Mouse (Mus musculus): ENCODE measurements around the gene Phf7.
A peak's percentile ranks its signal among the peaks of the same experiment; 100 is the strongest.

Phf7 gene

DNA sequence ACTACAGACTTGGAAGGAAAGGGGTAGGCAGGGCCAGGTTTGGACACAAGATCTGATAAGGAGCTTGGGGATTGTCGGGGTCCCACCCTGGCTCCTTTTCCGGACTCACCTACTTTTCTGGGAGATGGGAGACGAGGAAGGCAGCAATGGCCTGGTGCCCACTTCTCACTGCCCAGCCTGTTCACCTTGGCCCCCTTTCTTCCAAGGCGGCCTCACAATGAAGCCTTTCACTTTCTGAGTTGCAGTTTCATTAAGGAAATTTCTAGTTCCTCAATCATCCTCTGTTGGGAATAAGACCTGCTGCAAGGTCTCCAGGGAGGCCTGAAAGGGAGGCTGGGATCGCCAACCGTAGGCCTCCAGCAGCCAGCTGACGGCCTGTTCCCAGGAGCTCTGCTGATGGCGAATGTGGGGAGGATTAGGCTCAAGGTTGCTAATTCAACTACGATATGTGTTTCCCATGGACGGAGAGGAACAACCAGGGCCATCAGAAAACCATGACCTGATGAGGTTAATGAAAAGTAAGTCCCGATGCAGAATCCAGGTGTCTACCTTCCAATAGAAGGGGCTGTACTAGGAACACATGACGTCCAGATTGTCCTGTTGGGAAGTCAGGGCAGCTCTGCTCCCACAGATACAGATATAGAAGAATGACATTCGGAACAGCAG lies 18.6 kb downstream of the Phf7 start:
- no peak for DNase-seq (ENCODE audit: low spot score in 2 of 2)

DNA sequence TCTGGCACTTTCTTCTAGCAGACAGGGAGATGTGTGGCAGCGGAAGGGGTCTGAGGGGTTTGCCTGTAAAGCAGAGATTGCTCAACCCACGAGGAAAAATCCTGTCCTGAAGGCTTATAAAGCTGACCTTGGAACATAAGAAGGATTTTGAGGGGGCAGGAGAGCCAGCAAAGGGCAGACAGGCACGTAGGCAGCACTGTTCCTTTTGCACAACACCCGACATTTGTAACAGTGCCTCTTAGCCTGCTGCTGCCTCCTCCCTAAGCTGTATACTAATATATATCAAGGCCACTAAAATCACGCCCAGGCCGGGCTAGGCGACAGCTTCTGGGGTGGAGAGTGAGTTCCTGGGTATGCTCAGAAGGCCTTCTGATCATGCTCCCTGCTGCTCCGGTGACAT lies 20.7 kb downstream of the Phf7 start:
- DNase-seq (ENCODE audit: low spot score in 2 of 2) = no peak

DNA sequence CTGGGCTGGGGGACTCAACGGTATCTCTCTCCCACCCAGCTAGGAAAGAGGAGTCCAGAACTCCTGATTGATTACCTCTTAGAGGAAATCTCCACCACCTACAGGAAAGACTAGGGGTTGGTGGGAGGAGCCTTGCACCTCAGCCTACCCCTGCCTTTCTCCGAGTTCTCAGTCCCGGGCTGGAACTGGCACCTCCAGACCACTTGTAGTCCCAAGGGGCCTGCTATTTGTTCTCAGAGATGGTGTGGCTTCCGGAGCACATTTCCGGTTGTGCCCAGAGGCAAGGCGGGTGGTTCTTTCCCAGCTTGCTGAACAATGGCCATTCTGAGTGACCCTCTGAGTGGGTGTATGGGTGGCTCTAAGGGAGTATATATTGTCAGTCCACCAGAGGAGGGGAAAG lies 22.9 kb downstream of the Phf7 start:
- no peak for DNase-seq (ENCODE audit: low spot score in 2 of 2)

DNA sequence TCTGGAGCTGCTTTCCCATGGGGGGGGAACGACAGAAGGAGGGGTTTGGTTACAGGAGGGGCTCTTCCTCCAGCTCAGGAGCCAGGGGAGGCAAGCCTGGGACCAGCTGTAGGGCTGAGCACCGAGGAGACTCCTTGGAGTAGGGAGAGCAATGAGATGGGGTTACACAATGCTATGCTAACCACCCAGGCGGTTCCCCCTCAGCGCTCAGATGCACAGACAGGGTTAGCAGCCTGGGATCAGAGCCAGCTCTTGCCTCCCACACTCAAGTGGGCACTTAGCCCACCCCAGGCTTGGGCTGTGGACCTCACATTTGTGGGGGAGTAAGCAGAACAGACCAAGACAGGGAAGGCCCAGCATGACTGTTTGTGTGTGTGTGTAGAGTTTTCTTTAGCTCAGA lies 24.1 kb downstream of the Phf7 start:
- DNase-seq (ENCODE audit: low spot score in 2 of 2) = no peak

DNA sequence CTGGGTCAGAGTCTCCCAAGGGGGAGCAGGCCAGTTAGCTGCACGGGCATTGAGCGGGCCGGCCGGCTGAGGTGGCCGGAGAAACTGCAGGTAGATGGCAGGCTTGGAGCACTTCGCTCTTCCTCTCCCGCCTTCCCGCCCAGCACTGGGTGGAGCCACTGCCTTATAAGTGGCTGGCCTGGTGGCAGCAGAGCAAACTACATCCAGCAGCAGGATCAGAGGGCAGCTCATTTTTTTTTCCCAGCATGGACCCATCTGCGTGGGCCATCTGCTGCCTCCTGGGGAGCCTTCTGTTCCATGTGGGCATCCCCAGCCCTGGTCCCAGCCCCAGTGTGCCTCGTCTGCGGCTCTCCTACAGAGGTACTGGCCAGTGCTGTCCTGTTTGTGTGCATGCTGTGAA lies 33.5 kb downstream of the Phf7 start, which contains the start of gene Sema3g:
Gene Sema3g, plus strand, starts transcription at position 195 of the 400 bp plus-strand sequence.
- peak; percentile 62 to 80 for DNase-seq (ENCODE audit: low spot score in 2 of 2)

DNA sequence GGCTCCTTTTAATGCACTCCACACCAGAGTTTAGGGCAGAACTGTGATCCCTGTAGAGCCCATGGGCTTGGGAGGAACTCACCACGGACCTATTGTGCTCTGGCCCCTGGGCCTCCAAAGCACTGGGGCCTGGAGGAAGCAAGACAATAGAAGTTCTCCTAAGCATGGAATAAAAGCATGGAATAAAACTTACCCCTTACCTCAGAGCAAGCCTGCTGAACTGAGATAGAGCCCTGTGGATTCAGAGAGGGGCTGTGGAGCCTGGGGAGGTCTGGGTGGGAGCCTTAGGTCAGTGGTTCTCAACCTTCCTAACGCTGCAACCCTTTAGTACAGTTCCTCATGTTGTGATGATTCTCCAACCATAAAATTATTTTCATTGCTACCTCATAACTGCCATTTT lies 34.3 kb downstream of the Phf7 start, which contains the start of gene Nisch:
Gene Nisch, minus strand, starts transcription at position 101 of the 400 bp plus-strand sequence.
- DNase-seq (ENCODE audit: low spot score in 2 of 2) = no peak

DNA sequence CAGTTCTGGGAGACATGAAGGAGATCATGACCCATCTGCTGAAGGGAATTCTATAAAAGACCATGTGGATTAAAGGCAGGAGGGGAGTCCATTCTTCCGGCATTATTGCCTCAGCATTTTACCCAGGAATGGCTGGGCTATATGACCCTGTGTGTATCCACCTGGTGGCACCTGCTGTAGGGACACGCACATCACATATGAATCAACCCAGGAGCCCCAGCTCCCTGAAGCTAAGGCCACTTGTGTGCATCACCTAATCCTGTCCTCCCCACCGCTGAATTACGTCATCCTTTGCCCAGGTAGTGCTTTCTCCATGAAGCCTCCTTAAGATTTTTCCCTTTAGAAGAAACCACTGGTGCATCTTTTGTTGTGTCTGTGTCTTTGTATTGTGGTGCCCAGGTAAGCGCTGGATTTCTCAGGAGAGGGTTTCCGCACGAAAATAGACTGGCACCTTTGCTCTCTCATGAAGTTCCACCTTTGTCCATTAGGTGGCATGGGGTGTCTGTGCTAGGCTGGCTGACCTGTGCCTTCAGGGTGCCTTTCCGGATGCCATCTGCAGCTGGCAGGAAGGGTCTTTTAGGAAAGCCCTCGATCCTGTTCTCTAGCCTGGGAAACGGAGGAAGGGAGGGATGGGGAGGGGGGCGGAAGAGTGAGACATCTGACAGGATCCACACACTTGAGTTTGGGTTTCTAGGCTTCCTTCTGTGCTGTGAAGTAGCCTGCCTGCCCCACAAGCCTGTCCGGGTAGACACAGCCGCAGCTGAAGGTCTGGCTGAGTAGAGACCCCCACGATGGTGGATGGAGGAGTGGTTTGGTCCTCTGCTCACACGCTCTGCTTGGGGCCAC lies 35.7 kb downstream of the Phf7 start:
- DNase-seq (ENCODE audit: low spot score in 2 of 2) = peak; percentile 68 to 85

DNA sequence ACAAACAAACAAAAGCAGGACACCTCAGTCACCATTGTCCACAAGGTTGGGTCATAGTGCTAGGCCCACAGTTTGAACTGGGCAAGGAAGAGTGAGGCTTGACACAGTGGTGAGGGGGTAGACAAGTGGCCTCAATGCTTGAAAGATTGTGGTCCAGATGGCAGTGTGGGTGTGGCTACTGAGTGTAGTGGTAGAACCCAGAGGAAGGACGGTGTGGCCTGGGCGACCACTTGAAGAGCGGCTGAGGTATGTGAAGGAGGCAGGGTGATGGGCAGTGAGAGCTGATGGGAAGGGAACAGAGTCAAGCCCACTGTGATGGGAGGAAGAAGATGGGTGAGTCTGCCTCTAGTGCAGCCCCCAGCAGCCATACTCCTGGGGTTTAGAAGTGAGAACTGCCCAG lies 36.4 kb downstream of the Phf7 start:
- no peak for DNase-seq (ENCODE audit: low spot score in 2 of 2)

DNA sequence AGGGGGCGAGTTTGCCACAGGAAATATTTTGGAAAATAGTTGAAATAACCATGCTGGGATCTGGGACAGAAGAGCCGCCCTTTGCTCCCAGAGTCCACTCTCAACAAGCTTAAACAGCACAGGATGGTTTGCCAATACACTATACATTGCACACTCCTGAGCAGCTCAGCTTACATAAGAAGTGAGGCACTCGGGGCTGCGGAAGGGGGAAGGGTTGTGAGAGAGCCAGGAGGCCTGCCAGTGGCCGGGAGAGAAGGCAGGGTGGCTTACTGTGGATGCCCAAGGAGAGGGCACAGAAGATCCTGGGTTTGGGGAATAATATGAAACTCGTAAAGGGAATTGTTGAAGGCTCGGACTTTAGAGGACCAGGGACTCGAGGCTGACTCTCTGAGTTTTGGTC lies 37.2 kb downstream of the Phf7 start:
- no peak for DNase-seq (ENCODE audit: low spot score in 2 of 2)

DNA sequence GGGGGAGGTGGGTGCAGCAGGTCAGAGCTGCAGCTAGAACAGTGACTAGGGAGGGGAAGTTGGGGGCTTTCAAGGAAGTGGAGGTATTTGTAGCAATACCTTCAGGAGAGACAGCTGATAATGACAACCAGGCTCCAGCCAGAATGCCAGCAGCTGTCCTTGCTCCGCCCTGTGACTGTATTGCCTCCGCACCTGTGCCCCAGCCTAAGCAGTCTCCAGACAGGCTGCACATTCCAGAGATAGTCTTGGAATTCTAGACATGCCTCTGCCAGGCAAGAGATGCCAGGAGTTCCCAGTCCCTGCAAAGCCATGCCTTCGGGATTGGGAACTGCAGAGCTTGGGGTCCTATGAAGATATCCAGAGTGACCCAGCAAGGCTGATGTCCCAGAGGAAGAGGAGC lies 38.6 kb downstream of the Phf7 start:
- DNase-seq (ENCODE audit: low spot score in 2 of 2) = no peak

DNA sequence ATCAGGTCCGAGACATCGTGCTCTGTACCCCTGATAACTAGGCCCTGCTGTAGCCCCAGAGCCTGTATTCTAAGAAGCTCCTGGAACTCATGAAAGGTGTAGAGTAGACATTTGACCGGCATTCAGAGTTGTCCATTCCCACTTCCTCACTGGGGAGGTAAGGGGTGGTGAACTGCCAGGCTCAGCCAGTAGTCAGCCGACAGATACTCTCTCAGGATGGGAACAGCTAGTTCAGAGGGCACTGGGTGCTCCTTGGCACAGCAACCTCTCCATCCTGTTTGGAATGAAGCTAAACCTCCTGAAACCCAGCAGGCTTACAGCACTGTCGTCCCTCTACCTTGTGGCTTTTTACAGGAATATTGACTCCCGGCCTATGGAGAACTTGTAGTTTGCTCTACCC lies 39.3 kb downstream of the Phf7 start:
- no peak for DNase-seq (ENCODE audit: low spot score in 2 of 2)

DNA sequence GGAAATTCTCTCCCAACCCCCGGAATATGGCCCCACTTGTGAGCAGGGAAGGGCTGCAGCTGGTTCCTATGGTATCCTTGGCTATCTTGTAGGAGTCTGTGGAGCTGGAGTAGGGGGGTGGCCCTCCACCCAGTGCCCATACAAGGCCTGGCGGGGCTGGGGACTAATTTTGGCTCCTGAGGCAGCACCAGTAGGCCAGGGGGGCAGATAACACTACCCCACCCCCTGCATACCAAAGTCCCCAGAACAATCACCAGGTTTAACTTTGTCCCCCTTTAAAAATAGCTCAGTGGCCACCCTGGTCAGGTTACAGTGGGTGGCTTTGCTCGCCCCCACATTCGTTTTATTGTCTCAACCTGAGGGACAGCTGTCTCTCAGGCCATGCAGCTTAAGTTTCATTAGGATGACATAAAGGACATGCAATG lies 42.0 kb downstream of the Phf7 start:
- DNase-seq (ENCODE audit: low spot score in 2 of 2) = no peak

DNA sequence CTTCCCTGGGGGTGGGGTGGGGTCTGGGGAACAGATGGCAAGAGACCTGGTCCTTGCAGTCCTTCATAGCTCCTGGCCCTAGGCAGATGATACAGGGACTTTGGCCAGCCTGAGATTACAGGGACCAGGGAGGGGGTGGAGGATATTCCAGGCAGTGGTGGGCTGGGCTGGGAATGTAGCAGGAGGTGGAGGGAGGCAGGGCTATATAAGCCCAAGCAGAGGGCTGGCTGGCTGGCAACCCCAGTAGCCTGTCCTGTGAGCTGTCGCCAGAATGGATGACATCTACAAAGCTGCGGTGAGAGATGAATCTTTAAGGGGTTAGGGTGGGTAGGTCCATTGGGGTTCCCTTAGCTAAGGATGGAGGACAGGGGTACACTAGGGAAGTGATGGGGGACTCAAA lies 43.0 kb downstream of the Phf7 start, which contains the start of gene Tnnc1:
Gene Tnnc1, plus strand, starts transcription at position 229 of the 400 bp plus-strand sequence.
- no peak for DNase-seq (ENCODE audit: low spot score in 2 of 2)

DNA sequence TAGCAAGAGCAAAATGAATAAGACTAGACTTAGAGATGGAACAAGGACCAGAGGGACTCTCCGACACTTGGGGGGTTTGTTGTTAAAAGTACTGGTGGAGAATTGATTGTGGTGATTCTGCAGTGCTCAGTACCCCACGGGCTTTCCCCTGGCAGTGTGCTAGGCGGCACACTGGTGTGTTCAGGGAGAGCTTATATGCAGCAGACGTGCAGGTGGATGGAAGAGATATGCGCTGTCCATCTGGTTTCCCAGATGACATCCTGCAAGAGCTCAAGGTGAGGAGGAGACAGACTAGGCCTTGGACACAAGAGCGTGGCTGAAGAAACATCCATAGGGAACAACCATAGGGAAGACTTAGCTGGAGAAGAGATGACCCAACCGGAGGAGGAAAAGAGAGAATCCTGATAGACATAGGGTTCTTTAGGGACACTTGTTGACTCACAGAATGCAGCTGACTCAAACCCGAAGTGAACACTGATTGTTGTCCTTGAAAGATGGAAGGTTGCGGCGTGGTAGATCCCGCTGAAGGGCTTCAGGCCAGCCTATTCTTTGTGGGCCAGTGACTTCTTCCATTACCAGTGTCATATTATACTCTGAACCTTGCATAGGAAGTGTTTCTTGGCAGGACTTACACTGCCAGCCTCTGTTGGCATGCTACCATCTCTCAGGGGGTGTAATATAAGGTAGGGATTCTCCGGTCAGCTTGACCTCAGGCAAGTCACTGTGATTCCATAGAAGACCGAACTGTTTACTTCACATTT lies 43.9 kb downstream of the Phf7 start:
- no peak for DNase-seq (ENCODE audit: low spot score in 2 of 2)

DNA sequence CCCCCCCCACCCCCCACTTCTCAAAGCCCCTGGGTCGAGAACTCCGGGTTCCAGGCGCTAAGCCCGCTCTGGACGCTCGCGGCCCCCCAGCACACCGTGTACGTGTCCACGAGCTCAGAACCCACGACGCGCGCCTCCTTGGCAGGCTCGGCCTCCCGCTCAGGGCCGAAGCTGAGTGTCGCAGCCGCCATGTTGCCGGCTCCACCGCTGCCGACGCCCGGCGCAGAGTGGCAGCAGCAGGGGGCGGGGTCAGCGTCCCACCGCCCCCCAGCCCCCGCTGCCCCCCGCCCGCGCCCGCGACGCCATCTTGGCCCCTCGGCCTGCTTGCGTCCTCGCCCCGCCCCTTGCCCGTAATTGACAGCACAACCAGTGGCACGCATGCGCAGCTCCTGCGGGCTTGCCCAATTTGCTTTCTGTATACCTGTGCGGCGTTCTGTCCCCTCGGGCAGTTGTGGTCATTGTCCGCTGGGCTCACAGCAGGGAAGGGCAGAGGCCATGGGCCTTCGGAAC lies 44.6 kb downstream of the Phf7 start:
- peak; percentile 95 to 99 for DNase-seq (ENCODE audit: low spot score in 2 of 2)

DNA sequence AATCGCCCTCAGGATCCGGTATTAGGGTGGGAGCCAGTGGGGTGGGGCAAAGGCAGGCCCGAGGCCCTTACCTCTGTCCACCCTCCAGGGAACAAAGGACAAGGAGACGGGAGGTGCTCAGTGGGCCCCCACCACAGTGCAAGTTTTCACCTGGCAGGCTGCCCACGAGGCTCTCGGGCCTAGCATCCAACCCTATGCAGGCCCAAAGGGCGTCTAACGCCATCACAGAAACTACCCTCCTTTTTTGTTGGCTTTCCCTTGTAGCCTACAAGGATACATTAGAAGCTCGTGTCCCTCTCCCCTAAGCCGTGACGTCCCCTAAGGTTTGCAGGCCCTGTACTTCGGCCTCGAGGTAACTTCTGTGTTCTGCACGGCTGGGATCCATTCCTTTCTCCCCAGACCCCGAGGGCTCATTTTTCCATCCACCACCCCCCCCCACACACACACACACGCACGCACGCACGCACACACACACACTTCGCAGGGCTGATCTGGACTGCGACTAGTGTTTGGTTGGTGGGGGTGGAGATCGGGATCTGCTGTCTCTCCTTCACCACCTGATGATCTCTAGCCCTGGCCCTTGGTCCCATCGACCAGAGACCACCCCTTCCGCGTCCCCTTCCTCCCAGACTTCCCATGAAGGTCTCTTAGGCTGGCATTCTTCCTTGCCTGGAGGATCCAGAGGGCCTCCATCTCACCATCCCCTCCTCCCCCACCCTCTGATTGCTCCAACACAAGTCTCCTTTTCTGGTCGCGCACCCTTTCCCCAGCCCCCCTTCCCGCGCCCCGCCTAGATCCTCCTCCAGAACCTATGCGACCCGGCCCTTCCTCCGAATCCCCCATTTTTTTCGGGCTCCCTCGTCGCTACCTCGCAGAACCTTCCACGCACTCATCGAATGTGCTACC lies 45.3 kb downstream of the Phf7 start:
- DNase-seq (ENCODE audit: low spot score in 2 of 2) = no peak

DNA sequence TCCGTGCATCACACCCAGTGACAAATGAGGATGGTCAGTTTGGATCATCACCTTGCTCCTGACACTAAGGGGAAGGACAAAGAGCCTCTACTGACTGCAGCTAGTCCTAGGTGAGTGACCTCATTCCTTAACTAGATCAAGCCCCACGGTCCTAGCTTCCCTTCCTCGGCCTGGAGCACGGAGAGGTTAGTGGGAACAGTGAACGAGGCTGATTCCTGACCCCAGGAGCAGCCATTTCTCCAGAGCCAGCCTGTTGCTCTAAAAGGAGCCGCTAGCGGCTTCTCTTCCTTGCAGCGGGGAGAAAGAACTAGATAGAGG lies 45.9 kb downstream of the Phf7 start:
- DNase-seq (ENCODE audit: low spot score in 2 of 2) = no peak

DNA sequence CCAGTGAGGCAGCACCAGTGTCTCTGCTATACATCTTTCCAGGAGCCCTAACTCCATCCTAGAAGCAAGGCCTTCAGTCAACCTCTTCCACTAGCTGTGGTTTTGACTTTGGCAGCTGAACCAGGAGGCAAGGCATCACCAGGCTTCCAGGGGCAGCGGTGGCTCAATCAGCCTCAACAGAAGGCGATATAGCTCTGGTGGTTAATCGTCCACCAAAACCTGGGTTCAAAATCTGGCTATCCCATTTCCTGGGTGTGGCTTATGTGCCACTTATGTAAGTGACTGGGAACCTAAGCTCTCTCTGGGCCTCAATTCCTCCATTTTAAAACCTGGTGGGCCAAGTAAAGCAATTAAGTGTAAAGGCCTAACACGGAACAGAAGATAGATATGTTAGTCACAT lies 46.3 kb downstream of the Phf7 start:
- no peak for DNase-seq (ENCODE audit: low spot score in 2 of 2)

DNA sequence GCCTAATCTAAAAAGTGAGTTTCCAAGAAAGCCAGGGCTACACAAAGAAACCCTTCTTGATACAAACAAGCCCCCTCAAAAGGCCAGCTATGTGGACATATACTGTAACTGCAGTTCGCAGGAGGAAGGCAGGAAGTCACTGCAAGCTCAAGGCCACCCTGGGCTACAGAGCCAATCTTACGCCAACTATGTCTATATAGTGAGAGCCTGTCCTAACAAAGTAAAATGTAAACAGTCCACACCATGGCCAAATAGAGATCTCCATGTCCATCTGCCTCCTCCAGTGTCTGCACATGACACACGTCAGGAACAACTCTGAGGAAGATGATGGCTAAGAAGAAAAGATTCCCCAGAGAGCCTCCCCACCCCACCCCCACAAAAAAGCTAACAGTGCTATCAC lies 51.1 kb downstream of the Phf7 start:
- DNase-seq (ENCODE audit: low spot score in 2 of 2) = no peak

DNA sequence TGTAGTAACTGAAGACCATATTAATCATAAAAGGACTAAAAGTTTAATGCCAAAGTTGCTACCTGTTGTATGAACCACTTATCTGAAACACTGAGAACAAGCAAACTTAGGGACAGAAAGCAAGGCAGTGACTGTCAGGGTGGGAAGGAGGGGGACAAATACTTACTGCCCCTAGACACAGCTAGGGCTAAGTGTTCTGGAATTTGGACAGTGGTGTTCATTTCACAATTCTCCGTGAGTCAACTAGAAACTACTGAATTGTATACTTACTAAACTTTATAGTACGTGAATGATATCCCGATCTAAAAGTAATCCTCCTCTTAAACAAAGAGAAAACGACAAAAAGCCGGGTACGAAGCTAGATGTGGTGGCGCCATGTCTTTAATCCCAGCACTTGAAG lies 51.5 kb downstream of the Phf7 start:
- no peak for DNase-seq (ENCODE audit: low spot score in 2 of 2)
